Mouse (Mus musculus): Measurements from ENCODE around the gene Mmd2.

GRCm38 (mm10) chr5:142520360-142520759 lies 88.2 kb downstream of the Mmd2 start:
- TF ChIP-seq CTCF (IDR thresholded peaks at IDR 0.05) (no peak), POLR2A (IDR thresholded peaks at IDR 0.05; ENCODE audit: insufficient read depth, low read depth, low read length) (no peak)
